Comparison of ENCODE assay signal across 17 mouse cellular contexts in genomic region chrX:48637032-48637431, GRCm38 (mm10). TPM values are rescaled to one million over a fixed set of nuclear protein-coding genes. Genes with fewer than 3 reads are reported as not detected.
DNase-seq lines count a peak whose midpoint lies in the region; ATAC-seq and TF ChIP-seq lines count a peak whose summit lies in the region.
"Had no signal": no experiment of that assay in that cellular context is flagged by ENCODE, and none has a peak within 500 bp of the region (broad histone marks: within the 10 kb centered on the region; RNA-seq: fewer than 3 reads in every experiment).

No protein-coding gene starts in this region.

- TF ChIP-seq POLR2A in bone marrow macrophage, adult 2 months (IDR thresholded peaks at IDR 0.05; ENCODE audit: borderline replicate concordance, low read depth, low read length) = no peak

- H3K4me1 ChIP-seq in kidney, postnatal 0 days (replicated peaks; ENCODE audit: insufficient read depth, low read length) = no peaks in the 10 kb centered on the region
- H3K4me1 ChIP-seq in bone marrow macrophage, adult 2 months (ENCODE audit: control insufficient read depth, insufficient read depth, low read length) = no peaks in the 10 kb centered on the region
- H3K4me1 ChIP-seq: embryonic facial prominence, embryonic 12.5 days had no signal

- no peaks in the 10 kb centered on the region for H3K36me3 ChIP-seq in kidney, postnatal 0 days (ENCODE audit: insufficient read depth, low read length)
- H3K36me3 ChIP-seq: embryonic facial prominence, embryonic 12.5 days had no signal

- TF ChIP-seq CTCF in kidney, postnatal 0 days (IDR thresholded peaks at IDR 0.05; ENCODE audit: low read depth) = peak; percentile 37
- TF ChIP-seq CTCF in bone marrow macrophage, adult 2 months (IDR thresholded peaks at IDR 0.05; ENCODE audit: low read depth, low read length) = 0 out of 2 replicates have a peak, but pooled peaks have one; percentile 10

- no peak for DNase-seq in kidney, postnatal 0 days (ENCODE audit: low spot score)
- no peak for DNase-seq in kidney, adult 11 months
- peak; percentile 24 for DNase-seq in thymus, postnatal 14 days
- no peak for DNase-seq in thymus, postnatal 0 days (ENCODE audit: low spot score)
- peak; percentile 52 for DNase-seq in thymus, postnatal 4 days
- DNase-seq in layer of hippocampus, postnatal 14 days (ENCODE audit: low spot score in 2 of 2) = no peak
- no peak for DNase-seq in left cerebral cortex, adult 11 months (ENCODE audit: low spot score)
- DNase-seq: cerebellum, adult 8-10 months; heart, adult 18-20 months; kidney, adult 9 months had no signal

- H3K27me3 ChIP-seq in kidney, postnatal 0 days (ENCODE audit: insufficient read depth, low read length) = no peaks in the 10 kb centered on the region
- H3K27me3 ChIP-seq: embryonic facial prominence, embryonic 12.5 days had no signal

- H3K4me3 ChIP-seq in kidney, postnatal 0 days (replicated peaks; ENCODE audit: low read depth, low read length) = no peak overlapping the region
- H3K4me3 ChIP-seq in bone marrow macrophage, adult 2 months (ENCODE audit: insufficient read depth, low read length) = no peak overlapping the region
- H3K4me3 ChIP-seq: embryonic facial prominence, embryonic 12.5 days had no signal

- 57% methylated on average over 2 of the region's 2 CpGs for WGBS in kidney, postnatal 0 days

- no peak overlapping the region for H3K4me2 ChIP-seq in kidney, postnatal 0 days (ENCODE audit: low read length)
- H3K4me2 ChIP-seq: embryonic facial prominence, embryonic 12.5 days had no signal

- H3K9me3 ChIP-seq in kidney, postnatal 0 days (replicated peaks; ENCODE audit: low read length) = no peaks in the 10 kb centered on the region
- H3K9me3 ChIP-seq: embryonic facial prominence, embryonic 12.5 days had no signal

- no peak overlapping the region for H3K27ac ChIP-seq in kidney, postnatal 0 days
- no peak overlapping the region for H3K27ac ChIP-seq in bone marrow macrophage, adult 2 months (ENCODE audit: insufficient read depth, low read depth, low read length)
- H3K27ac ChIP-seq: embryonic facial prominence, embryonic 12.5 days had no signal

- ATAC-seq in kidney, postnatal 0 days (replicated peaks; ENCODE audit: low FRiP score, low read depth) = no peak
- ATAC-seq: forebrain, embryonic 16.5 days had no signal

- no peak overlapping the region for H3K9ac ChIP-seq in kidney, postnatal 0 days (ENCODE audit: low read depth, low read length)
- H3K9ac ChIP-seq: embryonic facial prominence, embryonic 12.5 days had no signal

RNA-seq across cellular contexts. Expression of gene Slc25a14, which starts 13.8 kb away (rescaled TPM):
- 14.0 TPM in 2 replicates for polyA plus RNA-seq in kidney, postnatal 0 days (2015; fragmentation: Nextera tagmentation; extraction: Ambion mirVana)
- polyA plus RNA-seq in thymus, postnatal 0 days (2015; fragmentation: Nextera tagmentation; extraction: Ambion mirVana) = 13.3 and 15.0 TPM in 2 replicates
- 5.0 and 6.9 TPM in 2 replicates for polyA plus RNA-seq in bone marrow macrophage, adult 2 months (2012; ENCODE audit: insufficient read depth, insufficient read length, missing spikeins)
- total RNA-seq in layer of hippocampus, postnatal 14 days (2021) = 10 to 100 TPM; 35.7 to 40.4 TPM

RNA-seq across cellular contexts. Expression of gene Gpr119, which starts 37.2 kb away (rescaled TPM):
- not detected in 2 replicates for polyA plus RNA-seq in kidney, postnatal 0 days (2015; fragmentation: Nextera tagmentation; extraction: Ambion mirVana)
- polyA plus RNA-seq in thymus, postnatal 0 days (2015; fragmentation: Nextera tagmentation; extraction: Ambion mirVana) = 0.05 TPM in 1 of 2 replicates, not detected in the other
- polyA plus RNA-seq in bone marrow macrophage, adult 2 months (2012; ENCODE audit: insufficient read depth, insufficient read length, missing spikeins) = not detected in 2 replicates
- not detected for total RNA-seq in layer of hippocampus, postnatal 14 days (2021)
- total RNA-seq: heart, adult 18-20 months; heart, postnatal 25 days had no signal
- polyA plus RNA-seq: embryonic facial prominence, embryonic 12.5 days; forebrain, embryonic 16.5 days; liver, embryonic 16.5 days; spleen, adult 2 months; urinary bladder, adult 2 months had no signal

RNA-seq across cellular contexts. Expression of gene Zfp280c, which starts 42.7 kb away (rescaled TPM):
- polyA plus RNA-seq in kidney, postnatal 0 days (2015; fragmentation: Nextera tagmentation; extraction: Ambion mirVana) = 8.4 and 8.8 TPM in 2 replicates
- polyA plus RNA-seq in thymus, postnatal 0 days (2015; fragmentation: Nextera tagmentation; extraction: Ambion mirVana) = 10.1 and 14.9 TPM in 2 replicates
- polyA plus RNA-seq in bone marrow macrophage, adult 2 months (2012; ENCODE audit: insufficient read depth, insufficient read length, missing spikeins) = 8.1 and 11.4 TPM in 2 replicates
- 10 to 100 TPM; 19.8 to 26.3 TPM for total RNA-seq in layer of hippocampus, postnatal 14 days (2021)

RNA-seq across cellular contexts. Expression of gene Rbmx2, which starts 57.8 kb away (rescaled TPM):
- 19.2 and 22.2 TPM in 2 replicates for polyA plus RNA-seq in kidney, postnatal 0 days (2015; fragmentation: Nextera tagmentation; extraction: Ambion mirVana)
- polyA plus RNA-seq in thymus, postnatal 0 days (2015; fragmentation: Nextera tagmentation; extraction: Ambion mirVana) = 28.5 and 28.8 TPM in 2 replicates
- polyA plus RNA-seq in bone marrow macrophage, adult 2 months (2012; ENCODE audit: insufficient read depth, insufficient read length, missing spikeins) = 7.9 and 9.6 TPM in 2 replicates
- total RNA-seq in layer of hippocampus, postnatal 14 days (2021) = 1 to 10 TPM; 4.1 to 6.4 TPM

Comparison
In these comparisons a context has a peak if more than half of its experiments do, and no peak if none do; other contexts are left out.
1. DNase-seq: peak in thymus, postnatal 14 days (single experiment) and thymus, postnatal 4 days (single experiment); none in kidney, postnatal 0 days (single experiment), kidney, adult 11 months (single experiment), thymus, postnatal 0 days (single experiment), layer of hippocampus, postnatal 14 days (0 of 2) and left cerebral cortex, adult 11 months (single experiment).